Mouse (Mus musculus) embryonic fibroblast, embryonic 13.5 days (primary cell): Measurements from ENCODE around the gene Bcl7a.

Source experiments
- CTCF ChIP-seq: IDR thresholded peaks from 2 replicates; pipeline ENCODE4 v1.5.1; 2011; ENCODE audit warnings: mild to moderate bottlenecking, control low read depth, low read length, moderate library complexity, borderline replicate concordance; ENCODE audit not compliant: insufficient read depth
- POLR2A ChIP-seq: IDR thresholded peaks from 2 replicates; pipeline ENCODE4 v1.6.1; 2011; ENCODE audit warnings: low read depth, mild to moderate bottlenecking, control low read depth, low read length, moderate library complexity

- TF ChIP-seq CTCF (no peak), POLR2A (no peak)
Measured at GRCm38 (mm10) chr5:123394957-123395881, 51.6 kb downstream of the Bcl7a start.
